Mouse (Mus musculus) cerebellum, adult 18-20 months (tissue): ENCODE results near the gene Usp29.
"Not testable (repeated sequence)": the region's sequence is repeated elsewhere in the genome, so short reads cannot be mapped to it uniquely, and the experiment has no call there.

Source experiments
- DNase-seq, 2 experiments: peaks; one replicate each; pipeline ENCODE4 v3.0.0; 2021

The Usp29 gene

DNA sequence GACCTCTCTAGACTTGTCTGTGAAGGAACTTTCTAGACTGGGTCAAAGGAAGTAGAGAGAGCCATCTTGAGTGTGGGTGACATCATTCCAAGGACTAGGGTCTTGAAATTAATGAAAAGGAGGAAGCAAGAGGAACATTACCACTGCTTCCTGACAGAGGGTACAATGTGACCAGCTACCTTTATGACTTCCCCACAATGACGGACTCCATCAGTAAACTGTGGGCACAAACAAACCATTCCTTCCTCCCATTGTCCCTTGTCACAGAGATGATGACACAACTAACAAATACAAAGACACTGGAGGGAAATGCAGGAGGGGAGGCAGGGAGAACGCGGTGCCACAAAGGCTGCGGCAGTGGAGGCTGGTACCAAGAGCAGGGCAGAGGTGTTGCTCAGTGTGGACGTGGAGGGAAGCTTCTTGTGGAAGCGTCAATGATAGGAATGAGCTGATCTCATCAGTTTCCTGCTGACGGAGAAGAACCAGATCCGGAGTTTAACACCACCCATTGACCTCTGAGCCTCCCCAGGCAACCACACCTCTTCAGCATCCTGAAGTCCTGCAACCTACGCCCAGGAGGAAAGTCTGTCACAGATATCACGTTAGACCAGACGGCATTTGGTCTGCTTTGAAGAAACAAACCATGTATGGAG, 149.3 kb downstream of the Usp29 start:
- DNase-seq: no peak

- DNase-seq: not testable (repeated sequence)
Measured at GRCm38 (mm10) chr7:6880918-6881317, 150.5 kb downstream of the Usp29 start.

DNA sequence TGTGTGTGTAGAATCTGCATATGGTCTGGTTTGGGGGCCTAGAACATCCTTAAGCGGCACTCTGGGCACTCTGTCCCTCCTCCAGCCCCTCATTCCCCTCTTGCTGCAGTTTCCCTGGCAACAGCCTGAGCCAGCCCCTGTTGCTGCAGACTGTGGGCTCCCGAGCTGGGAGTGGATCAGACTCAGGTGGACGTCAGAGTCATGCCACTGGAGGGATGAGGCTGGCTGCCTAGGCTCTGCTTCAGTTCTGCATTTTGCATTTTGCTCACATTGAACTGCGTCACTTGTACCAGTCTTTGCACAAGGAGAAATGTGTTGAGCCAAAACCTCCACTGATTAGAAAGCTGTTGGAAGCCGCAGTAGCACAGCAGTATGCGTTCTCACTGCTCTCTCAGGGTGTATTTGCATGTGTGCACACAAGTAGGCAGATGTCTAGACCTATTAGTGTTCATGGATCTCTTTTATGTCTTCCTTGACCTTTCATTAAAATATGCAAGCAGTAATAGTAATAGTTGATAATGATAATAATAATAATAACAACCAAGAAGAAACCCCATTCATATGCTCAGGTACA, 151.2 kb downstream of the Usp29 start:
- DNase-seq: no peak

GRCm38 (mm10) chr7:6883376-6884147, 153.2 kb downstream of the Usp29 start:
- DNase-seq: no peak

GRCm38 (mm10) chr7:6885416-6885815, 155.0 kb downstream of the Usp29 start:
- no peak for DNase-seq

- DNase-seq: no peak
Measured at GRCm38 (mm10) chr7:6886896-6887295, 156.5 kb downstream of the Usp29 start.

DNA sequence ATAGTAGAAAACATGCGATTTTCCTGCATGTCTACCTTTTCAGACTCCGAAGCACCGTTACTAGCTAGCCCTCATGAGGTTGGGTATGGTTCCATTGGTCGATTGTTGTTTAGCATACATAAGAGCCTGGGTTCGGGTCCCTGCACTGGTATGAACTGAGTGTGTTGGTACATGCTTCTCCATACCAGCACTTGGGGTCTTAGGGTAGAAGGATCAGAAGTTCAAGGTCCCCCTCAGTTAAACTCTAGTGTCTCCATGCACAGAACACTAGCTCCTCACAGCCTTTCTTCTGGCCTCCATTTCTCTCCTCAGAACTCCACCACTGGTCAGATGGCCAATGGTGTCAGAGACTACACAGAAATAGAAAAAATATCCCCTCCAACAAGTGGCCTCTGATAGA, 159.5 kb downstream of the Usp29 start:
- DNase-seq: no peak

DNA sequence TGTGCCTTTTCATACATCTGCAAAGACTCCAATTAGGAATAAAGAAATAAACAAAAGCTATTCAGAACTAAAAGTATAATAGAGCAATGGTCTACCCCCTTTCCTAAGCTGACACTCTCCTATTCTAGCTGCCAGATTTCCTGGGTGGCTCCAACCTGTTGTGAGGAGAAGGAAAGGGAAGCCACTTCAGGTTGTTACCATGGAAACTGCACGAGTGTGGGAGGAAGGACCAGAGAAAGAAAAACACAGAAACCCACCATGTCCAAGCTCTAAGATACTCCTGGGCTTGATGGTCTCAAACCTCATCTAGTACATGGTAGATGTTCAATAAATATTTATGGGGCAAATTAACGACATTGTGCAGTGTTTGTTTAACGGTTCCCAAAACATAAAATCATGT, 160.8 kb downstream of the Usp29 start:
- DNase-seq: no peak

DNA sequence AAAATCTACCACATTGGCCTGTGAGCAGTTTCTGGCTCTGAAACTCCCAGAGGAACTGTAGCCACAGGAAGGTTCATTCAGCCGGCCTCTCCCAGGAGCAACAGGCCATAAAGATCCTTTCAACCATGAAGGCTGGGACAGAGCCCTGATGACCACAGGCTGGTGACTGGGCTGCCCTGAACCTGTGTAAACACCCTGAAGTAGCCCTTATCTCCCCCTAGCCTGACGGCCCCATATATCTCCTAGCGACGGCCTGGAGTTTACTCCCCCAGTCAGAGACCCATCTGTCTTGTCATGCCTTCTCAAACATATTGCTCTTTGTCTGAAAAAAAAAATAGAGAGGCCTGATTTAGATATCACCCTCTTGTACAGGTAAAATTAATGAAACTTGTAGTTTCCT, 166.6 kb downstream of the Usp29 start:
- DNase-seq: not testable (repeated sequence)

DNA sequence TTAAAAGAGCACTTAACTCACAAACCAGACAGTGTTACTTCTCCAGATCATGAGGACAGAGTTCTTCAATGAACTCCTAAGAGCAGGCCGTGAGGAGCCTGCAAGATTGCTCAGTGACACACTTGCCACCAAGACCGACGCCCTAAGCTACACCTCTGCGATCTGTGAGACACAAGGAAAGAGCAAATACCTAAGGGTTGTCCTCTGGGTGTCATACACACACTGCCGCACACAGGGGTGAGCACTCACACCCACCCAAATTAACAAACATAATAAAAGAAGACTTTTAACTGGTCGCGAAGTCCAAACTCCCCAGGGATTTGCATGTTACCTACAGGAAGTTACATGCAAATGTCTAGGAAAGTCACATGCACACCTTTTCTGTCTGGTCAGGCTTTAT, 170.3 kb downstream of the Usp29 start:
- DNase-seq: no peak

DNA sequence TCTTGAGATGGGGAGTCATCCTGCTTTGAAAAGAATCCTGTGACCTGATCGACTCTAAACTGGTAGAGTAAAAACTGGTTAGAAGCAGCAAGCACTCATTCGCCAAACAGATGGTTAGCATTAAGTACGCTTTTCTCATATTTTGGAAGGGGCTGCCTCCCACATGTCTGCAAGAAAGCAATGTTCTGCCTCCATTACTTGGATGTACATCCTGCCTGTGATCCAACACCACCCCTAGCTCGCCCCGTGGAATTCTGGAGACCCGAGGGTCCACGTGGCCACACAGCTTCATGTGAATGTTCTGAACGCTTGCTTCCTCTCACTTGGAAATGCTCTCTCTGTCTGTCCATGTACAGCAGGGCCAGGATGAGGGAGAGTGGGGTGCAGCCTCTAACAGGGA, 173.1 kb downstream of the Usp29 start:
- DNase-seq: no peak

DNA sequence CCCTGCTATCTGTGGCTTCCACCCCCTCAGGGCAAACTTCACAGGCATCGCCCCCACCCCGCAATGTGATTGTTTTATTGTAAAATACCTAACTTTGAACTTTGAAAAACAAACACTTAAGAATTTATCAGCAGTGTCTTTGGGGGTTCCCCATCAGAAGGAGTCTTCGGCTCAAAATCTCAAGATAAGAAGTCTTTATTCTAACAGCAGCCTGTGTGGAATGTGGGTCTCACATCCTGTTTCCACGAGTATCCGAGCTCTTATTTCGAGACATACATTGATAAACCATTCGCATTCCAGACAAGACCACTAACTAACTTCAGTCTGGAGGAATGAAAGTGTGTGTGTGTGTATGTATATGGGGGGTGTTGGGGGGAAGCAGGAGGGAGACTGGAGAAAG, 180.1 kb downstream of the Usp29 start:
- DNase-seq: no peak

GRCm38 (mm10) chr7:6911731-6912130, 181.4 kb downstream of the Usp29 start:
- DNase-seq: no peak

GRCm38 (mm10) chr7:6913439-6914380, 183.3 kb downstream of the Usp29 start:
- DNase-seq: no peak

DNA sequence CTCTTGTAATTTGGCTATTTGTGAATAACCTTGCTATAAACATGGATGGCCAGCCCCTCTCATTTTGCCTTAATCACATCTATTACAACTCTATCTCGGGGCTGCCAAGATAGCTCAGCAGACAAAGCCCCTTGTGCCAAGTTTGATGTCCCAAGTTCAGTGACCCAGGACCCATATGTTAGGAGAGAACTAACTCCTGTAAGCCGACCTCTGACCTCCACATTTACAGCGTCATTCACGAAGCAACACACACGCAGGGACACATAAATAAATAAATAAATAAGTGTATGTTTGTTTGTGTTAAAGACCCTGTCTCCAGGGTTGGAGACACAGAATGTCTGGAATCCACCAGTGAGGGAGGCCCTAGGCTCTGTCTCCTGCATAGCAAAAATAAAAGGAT, 186.7 kb downstream of the Usp29 start:
- no peak for DNase-seq

GRCm38 (mm10) chr7:6918267-6918666, 187.9 kb downstream of the Usp29 start:
- DNase-seq: peak; percentile 84 to 87

- DNase-seq: no peak
Measured at GRCm38 (mm10) chr7:6919131-6919870, 188.9 kb downstream of the Usp29 start.

DNA sequence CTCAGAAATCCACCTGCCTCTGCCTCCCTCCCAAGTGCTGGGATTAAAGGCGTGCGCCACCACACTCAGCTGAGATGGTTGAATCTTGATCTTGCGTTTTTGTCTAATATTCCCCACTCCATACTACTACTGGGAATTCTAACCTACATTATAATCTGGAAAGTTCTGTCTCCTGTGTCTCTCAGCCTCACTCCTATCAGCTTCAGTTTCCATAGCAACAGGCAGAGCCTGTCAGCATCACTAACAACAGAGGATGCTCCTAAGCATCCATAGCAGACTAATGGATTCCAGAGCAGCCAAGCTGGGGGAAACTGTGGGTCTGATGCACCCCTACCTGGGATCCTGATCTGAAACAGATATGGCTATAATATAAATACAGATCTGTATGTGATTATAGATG, 193.1 kb downstream of the Usp29 start:
- DNase-seq: no peak

DNA sequence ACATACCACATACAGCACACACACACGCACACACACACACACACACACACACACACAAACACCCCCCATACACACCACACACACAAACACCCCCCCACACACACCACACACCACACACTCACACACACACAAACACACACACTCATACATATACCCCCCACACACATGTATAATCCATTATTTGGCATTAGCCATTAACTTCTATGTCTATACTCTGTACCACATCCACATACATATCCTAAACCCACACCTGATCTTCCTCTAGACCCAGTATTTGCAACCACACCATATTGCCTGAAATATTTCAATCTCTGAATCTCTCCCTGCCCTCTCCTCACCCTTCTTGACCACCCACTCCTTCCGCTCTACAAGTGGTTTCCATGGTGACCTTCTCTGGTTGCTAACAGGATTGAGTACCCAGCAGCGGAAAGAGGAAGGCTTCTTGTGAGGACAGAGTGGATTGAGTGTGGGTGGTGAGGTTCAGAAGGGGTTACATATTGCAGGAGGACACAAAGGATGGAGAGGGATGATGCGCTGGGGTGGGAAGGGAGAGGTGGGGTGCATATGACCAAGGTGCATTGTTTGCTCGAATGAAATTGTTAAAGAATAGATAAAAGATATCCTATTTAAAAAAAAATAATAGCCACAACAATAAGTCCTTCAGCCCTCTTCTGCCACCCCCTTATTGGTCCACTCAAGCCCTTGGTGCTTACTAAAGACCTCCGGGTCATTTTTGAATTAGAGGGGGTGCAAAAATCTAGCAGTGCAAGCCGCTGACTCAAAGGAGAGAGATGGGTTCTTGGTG, 195.8 kb downstream of the Usp29 start:
- DNase-seq: no peak

GRCm38 (mm10) chr7:6926731-6926995, 196.3 kb downstream of the Usp29 start:
- DNase-seq: no peak

DNA sequence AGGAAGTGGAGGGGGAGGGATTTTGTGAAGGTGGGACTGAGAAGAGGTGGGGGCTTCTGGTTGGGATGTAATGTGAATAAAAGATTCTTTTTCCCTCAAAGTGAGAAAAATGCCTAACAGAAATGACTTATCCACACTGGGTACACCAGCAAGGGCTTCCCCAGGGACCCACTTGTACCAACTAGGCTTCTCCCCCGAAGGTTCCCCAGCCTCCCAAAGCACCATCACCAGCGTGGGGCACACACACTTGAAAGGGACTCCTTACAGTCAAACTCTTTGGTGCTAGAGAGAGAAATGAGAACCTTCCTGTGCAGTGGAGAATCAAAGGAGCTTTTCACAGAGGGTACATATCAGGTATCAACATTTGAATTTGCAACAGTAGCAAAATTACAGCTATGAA, 198.9 kb downstream of the Usp29 start:
- no peak for DNase-seq

GRCm38 (mm10) chr7:6934741-6935140, 204.4 kb downstream of the Usp29 start:
- no peak for DNase-seq
